Mouse (Mus musculus) cerebellum, adult 2 months (tissue): ENCODE results near the gene Smtnl2.

ENCODE experiments used
- CTCF ChIP-seq: fragments of 200-500 bp; IDR thresholded peaks from 2 replicates; pipeline ENCODE4 v1.5.1; 2011; ENCODE audit warnings: low read depth, mild to moderate bottlenecking, control low read depth, low read length, moderate library complexity, borderline replicate concordance; ENCODE audit not compliant: insufficient read depth
- POLR2A ChIP-seq: fragments of 200-500 bp; IDR thresholded peaks from 2 replicates; pipeline ENCODE4 v1.6.1; 2011; ENCODE audit warnings: low read length, control low read depth, borderline replicate concordance; ENCODE audit not compliant: insufficient read depth

DNA sequence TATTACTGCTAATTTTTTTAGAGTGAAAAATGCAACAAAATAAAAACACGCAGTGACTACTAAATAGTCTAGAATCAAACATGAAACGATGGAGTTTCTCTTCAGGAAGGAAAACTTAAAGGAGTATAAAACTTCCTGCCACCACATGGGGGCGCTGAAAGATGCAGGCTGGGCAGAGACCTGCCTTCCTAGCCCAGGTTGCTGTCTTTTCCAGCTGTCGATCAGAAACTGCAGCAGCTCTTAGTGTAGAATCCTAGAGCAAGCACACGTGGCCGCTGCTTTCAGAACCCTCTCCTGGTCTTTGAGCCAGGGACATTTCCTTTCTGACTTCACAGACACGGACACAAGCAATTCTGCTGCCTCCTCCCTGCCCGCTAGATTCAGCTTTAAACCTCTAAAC, 67.6 kb downstream of the Smtnl2 start:
- TF ChIP-seq CTCF (peak; percentile 36), POLR2A (no peak)
